Mouse (Mus musculus): ENCODE measurements at regions not wholly inside any gene's neighbourhood (a gene's known extent, or its start where the extent isn't known, plus 50 kb on each side); places are given as distances from the start of the nearest gene placed in this dataset.

DNA sequence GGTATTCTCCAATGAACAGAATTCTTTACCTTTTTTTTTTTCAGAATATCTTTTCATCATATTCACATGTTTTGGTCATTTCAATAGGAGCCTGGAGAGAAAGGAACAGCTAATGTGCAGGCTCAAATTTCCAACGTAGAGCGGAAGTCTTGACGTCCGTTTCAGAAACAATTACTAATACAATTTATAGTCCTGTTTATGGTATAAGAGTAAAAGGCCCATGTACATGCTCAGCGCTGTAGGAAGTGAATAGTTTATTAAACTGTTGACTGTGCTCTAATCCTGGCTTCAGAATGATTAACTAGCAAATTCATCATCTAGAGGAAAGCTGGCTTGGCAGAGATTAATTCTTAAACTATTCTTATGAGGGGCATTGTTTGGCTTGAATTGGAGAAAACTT is 142.1 kb downstream of the Pik3r1 start:
- DNase-seq = no peak

- DNase-seq = no peak
Observed at GRCm38 (mm10) chr13:101624179-101624581, 143.8 kb downstream of the Pik3r1 start.

GRCm38 (mm10) chr13:101622649-101623048 is 145.4 kb downstream of the Pik3r1 start:
- DNase-seq = no peak

DNA sequence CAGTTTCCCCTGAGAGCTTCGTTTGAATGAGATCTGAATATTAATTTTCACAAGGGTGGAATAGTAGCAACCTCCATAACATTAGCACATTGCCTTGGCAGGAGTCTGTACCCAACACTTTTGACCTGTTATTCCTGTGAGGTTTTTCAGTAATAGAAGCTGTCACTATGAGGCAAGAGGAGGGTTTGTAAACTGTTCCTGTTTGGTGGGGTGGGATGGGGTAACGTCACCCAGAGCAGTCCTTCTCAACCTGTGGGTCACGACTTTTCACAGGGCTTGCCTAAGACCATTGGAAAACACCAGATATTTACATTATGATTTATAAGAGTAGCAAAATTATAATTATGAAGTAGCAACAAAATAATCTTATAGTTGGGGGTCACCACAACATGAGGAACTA is 147.4 kb downstream of the Pik3r1 start:
- DNase-seq = no peak

GRCm38 (mm10) chr13:101619154-101619553 is 148.9 kb downstream of the Pik3r1 start:
- DNase-seq = no peak

DNA sequence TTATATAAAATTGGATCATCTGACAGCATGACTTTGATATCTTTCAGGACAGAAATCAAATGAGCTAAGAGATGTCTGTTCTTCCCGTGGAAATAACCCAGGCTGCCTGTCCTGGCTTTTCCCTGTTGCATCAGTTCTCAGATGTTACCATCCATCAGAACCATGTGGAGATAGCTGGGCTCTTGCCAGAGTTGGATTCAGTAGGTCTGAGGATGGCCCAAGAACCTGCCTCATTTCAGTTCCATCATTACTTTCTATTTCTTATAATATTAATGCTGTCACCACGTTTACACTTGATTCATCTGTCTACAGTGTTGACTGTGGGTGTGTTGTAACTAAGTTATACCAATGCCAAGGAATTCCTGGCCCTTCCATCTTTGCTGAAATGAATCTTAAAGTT is 155.2 kb downstream of the Pik3r1 start:
- DNase-seq = no peak

GRCm38 (mm10) chr13:101611725-101612124 is 156.3 kb downstream of the Pik3r1 start:
- no peak for DNase-seq

- no peak for DNase-seq
Observed at GRCm38 (mm10) chr13:101606184-101606730, 161.8 kb downstream of the Pik3r1 start.

- no peak for DNase-seq
Observed at GRCm38 (mm10) chr13:101605685-101606084, 162.3 kb downstream of the Pik3r1 start.

DNA sequence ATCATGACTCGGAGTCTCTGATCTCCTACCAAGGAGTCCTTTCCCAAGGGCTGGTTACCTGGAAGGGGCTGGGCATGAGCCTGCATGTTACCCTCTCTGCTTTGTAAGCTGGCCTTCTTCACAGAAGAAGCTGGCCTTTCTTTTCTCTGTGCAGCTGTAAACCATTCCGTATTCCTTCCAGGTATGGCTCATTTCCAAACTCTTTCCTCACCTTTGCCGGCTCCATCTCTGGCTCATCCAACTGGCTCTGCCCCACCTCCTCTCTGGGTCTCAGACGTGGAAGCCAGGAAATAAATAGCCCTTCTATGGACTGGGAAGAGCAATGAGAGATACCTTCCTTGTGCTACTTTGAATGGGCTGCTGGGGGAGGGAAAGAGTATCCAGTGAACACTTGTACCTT is 163.0 kb downstream of the Pik3r1 start:
- DNase-seq = no peak

DNA sequence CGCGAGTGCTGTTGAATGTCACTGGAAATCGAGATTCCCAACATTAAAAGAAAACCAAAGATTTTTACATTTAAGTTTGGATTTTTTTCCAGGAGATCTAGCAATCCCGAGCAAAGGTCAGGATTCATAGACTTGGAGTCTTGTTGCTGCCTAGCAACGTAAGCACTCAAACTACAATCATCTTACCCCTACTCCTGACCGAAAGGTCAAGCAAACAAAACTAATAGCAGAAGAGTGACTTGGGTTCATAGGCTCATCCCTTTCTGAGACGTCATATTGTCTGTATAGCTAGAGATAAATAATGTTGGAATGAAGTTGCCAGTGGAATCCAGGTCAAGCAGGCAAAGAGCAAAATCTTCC is 169.9 kb downstream of the Pik3r1 start:
- no peak for DNase-seq

GRCm38 (mm10) chr13:101597243-101598125 is 170.5 kb downstream of the Pik3r1 start:
- DNase-seq = no peak

GRCm38 (mm10) chr13:101594511-101595175 is 173.4 kb downstream of the Pik3r1 start:
- no peak for DNase-seq

- no peak for DNase-seq
Observed at GRCm38 (mm10) chr13:101592355-101592754, 175.7 kb downstream of the Pik3r1 start.

GRCm38 (mm10) chr13:101588905-101589304 is 179.1 kb downstream of the Pik3r1 start:
- no peak for DNase-seq

DNA sequence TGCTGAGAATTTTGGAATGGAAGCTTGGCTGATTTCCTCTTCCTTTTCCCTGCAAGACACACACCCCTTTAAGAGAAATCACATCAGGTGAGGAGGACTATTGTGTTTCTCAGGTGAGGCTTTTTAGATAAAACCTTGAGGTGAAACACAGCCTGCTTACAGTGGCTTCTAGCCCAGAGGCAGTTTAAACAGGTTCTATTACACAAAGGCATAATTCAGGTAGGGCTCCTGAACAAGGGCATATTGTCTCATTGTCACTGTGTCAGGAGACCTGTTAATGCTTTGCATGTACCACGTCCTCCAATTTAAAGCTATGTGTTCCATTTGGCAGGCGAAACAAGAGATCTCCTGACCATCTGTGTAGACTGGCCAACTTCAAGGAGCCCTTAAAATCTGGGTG is 181.2 kb downstream of the Pik3r1 start:
- no peak for DNase-seq

GRCm38 (mm10) chr13:101576481-101576880 is 191.5 kb downstream of the Pik3r1 start:
- DNase-seq = no peak

- DNase-seq = no peak
Observed at GRCm38 (mm10) chr13:101572809-101573590, 195.0 kb downstream of the Pik3r1 start.

DNA sequence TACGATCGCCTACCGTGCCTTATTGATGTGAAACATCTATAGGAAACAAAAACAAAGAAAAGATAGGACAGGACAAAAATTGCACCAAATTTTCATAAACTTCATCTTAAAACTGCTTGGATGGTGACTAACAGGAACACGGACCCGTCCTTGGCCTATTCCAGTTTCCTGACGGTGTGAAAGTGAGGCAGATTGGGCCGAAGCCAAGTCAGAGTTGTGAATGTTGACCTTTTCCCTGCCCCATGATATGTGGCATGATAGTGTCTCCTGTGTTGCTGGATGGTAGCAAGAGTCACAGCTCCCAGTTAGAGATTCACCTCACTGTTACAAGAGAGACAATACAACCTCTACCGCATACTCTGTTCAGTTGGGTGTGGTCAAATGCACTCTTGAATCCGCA is 195.8 kb downstream of the Pik3r1 start:
- DNase-seq = peak; percentile 35

DNA sequence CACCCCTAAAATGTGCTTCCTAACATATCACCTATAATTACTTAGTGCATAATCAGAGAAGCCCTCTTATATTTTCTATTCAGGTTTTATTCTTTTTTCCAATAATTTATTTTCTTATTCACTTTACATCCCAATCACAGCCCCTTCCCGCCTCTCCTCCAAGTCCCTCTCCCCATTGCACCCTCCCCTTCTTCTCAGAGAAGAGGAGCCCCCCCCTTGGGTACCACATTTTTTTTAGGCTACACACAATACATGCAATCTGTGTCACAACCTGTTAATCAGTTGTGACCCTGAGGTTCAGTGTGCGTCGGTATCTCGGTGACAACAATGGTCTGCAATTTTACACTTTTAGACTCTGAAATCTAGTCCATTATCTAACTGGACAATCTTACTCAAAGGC is 198.0 kb downstream of the Pik3r1 start:
- no peak for DNase-seq

GRCm38 (mm10) chr13:101568985-101569631 is 198.9 kb downstream of the Pik3r1 start:
- no peak for DNase-seq

- no peak for DNase-seq
Observed at GRCm38 (mm10) chr13:101565323-101565722, 202.7 kb downstream of the Pik3r1 start.
